Mouse (Mus musculus) left cerebral cortex, postnatal 25 days (tissue): ENCODE measurements at regions not wholly inside any gene's neighbourhood (a gene's known extent, or its start where the extent isn't known, plus 50 kb on each side); places are given as distances from the start of the nearest gene placed in this dataset.

Source experiments
- DNase-seq, 2 experiments: peaks; one replicate each; pipeline ENCODE4 v3.0.0; 2022; ENCODE audit warnings: low spot score in 2 of 2, mixed read lengths in 1 of 2
- intact Hi-C: fragments of 180-260 bp; cut with DNase I; formaldehyde crosslinking; loops from one replicate; pipeline ENCODE4 v1.15.1; 2025

GRCm38 (mm10) chr16:27138384-27138783, 146.9 kb upstream of the Gmnc start:
- DNase-seq, result no peak
- intact Hi-C loops, result loop anchor here (2.0 kb wide), 1 partner anchor 234 kb away; no protein-coding TSS in a partner anchor

- intact Hi-C loops, result loop anchor here (1.0 to 2.0 kb wide), 2 partner anchors 154 to 234 kb away; no protein-coding TSS in a partner anchor
- DNase-seq, result peak; percentile 23 to 77
Measured at GRCm38 (mm10) chr16:27138987-27139386, 147.5 kb upstream of the Gmnc start.

- intact Hi-C loops, result loop anchor here (1.0 to 5.0 kb wide), 4 partner anchors 317 to 1173 kb away; no protein-coding TSS in a partner anchor
- peak; percentile 69 to 70 for DNase-seq
Measured at GRCm38 (mm10) chr16:27140037-27140436, 148.6 kb upstream of the Gmnc start.

- DNase-seq, result peak in 1 of 2 experiments; percentile 25
- intact Hi-C loops, result no loop called here
Measured at GRCm38 (mm10) chr16:27155805-27156204, 151.5 kb upstream of the Ostn start.

- intact Hi-C loops, result no loop called here
- no peak for DNase-seq
Measured at GRCm38 (mm10) chr16:27195650-27196049, 111.6 kb upstream of the Ostn start.
